Mouse (Mus musculus) limb, embryonic 10.5 days (tissue): Measurements from ENCODE around the gene Zfp169. TPM values are rescaled to one million over a fixed set of nuclear protein-coding genes. Genes with fewer than 3 reads are reported as not detected.
A peak's percentile ranks its signal among the peaks of the same experiment; 100 is the strongest.
"Not testable (repeated sequence)": the region's sequence is repeated elsewhere in the genome, so short reads cannot be mapped to it uniquely, and the experiment has no call there.

Experiments used
- DNase-seq: peaks from one replicate; pipeline ENCODE4 v3.0.0-alpha.2; 2017; ENCODE audit warnings: low spot score
- H3K27ac ChIP-seq: fragments of 300-500 bp; sonication (generic); 2 replicates; pipeline ENCODE4 v1.5.1; 2016; ENCODE audit warnings: mild to moderate bottlenecking
- H3K27me3 ChIP-seq: fragments of 300-500 bp; sonication (generic); 2 replicates; pipeline ENCODE4 v1.6.1; 2016; ENCODE audit warnings: low read depth, mild to moderate bottlenecking; ENCODE audit not compliant: poor library complexity, severe bottlenecking
- H3K36me3 ChIP-seq: fragments of 300-500 bp; sonication (generic); 2 replicates; pipeline ENCODE4 v1.6.1; 2016; ENCODE audit warnings: mild to moderate bottlenecking, moderate library complexity
- H3K4me1 ChIP-seq: fragments of 300-500 bp; sonication (generic); 2 replicates; pipeline ENCODE4 v1.6.1; 2016
- H3K4me3 ChIP-seq: fragments of 300-500 bp; sonication (generic); 2 replicates; pipeline ENCODE4 v1.5.1; 2016; ENCODE audit warnings: mild to moderate bottlenecking, moderate library complexity
- H3K9me3 ChIP-seq: fragments of 300-500 bp; sonication (generic); replicated peaks from 2 replicates; pipeline ENCODE4 v1.6.1; 2016; ENCODE audit warnings: mild to moderate bottlenecking
- WGBS: fragments of 180-500 bp; shearing (Covaris S2); methylation state at CpG from one replicate; pipeline ENCODE4 v1.1.7; 2016; 5-methylcytosine and 5-hydroxymethylcytosine counted together
- polyA plus RNA-seq: library from polyadenylated mRNA; unstranded; fragments of >200 nt; fragmentation: Nextera tagmentation; extraction: Ambion mirVana; gene quantifications from 2 replicates; pipeline ENCODE4 v1.2.1, GENCODE M21; 2016

The Zfp169 gene
- polyA plus RNA-seq, 1 experiment from 2014 or later, result 5.1 TPM

DNA sequence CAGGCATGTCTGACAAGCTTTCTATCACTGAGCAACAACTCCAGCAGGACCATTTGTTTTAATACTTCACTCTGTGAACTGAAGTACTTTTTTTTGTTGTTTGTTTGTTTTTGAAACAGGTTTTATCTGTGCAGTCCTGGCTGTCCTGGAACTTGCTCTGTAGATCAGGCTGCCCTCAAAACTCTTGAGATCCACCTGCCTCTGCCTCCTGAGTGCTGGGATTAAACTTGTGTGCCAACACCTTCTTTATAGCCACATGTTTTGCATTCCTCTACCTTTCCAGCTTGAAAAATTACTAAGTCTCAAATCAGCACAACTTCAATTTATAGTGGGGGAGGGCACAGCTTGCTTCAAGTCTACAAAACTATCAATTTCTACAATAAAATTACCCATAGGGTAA is 31.1 kb upstream of the Zfp169 start:
- H3K4me1 ChIP-seq, result peaks cover 18% of the 10 kb centered on the region
- no peaks in the 10 kb centered on the region for H3K9me3 ChIP-seq
- no peak for DNase-seq
- H3K27me3 ChIP-seq, result no peaks in the 10 kb centered on the region
- H3K27ac ChIP-seq, result no peak overlapping the region
- H3K4me3 ChIP-seq, result peak overlapping the region; percentile 81
- H3K36me3 ChIP-seq, result no peaks in the 10 kb centered on the region

DNA sequence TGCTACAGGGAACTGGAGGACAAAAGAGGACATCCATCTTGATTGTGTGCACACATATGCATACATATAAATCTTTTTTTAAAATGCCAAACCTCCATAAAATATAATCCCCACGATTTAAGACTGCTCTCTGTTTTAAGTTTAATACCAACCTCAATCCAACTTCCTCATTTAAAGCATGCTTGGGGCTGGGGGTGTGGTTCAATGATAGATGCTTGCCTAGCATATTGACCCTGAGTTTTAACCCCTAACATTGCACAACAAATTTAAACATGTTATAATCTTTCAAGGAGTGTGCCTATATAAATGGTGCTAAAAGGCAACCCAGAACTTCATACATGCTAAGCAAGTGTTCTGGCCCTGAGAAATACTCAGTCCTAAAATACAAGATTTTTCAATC is 27.2 kb upstream of the Zfp169 start:
- DNase-seq, result no peak
- no peak overlapping the region for H3K4me3 ChIP-seq
- no peak overlapping the region for H3K27ac ChIP-seq
- peaks cover 14% of the 10 kb centered on the region for H3K4me1 ChIP-seq
- 70% methylated on average over 1 of the region's 1 CpGs for WGBS
- H3K27me3 ChIP-seq, result no peaks in the 10 kb centered on the region
- H3K36me3 ChIP-seq, result peaks cover 28% of the 10 kb centered on the region
- H3K9me3 ChIP-seq, result no peaks in the 10 kb centered on the region

DNA sequence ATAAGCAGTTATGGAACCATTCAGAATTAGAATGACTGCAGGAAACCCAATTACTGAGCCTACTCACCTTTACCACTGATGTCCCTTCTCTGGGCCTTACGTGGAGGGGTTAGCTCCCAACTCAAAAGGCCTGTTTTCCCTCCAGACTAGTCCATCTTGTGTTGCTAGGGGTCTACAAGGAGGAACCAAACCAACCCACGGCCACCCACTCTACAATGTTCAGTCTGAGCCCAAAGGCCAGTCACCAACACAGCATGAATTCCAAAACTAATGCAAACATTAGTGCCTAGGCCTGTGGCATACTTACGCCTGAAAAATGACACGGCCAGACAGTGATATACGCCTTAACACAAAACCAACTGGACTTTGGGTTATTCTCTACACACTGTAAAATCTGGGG is 20.2 kb upstream of the Zfp169 start:
- DNase-seq, result no peak
- no peak overlapping the region for H3K4me3 ChIP-seq
- H3K27me3 ChIP-seq, result no peaks in the 10 kb centered on the region
- H3K4me1 ChIP-seq, result no peaks in the 10 kb centered on the region
- WGBS, result 86% methylated on average over 5 of the region's 5 CpGs
- H3K27ac ChIP-seq, result no peak overlapping the region
- no peaks in the 10 kb centered on the region for H3K9me3 ChIP-seq
- H3K36me3 ChIP-seq, result peaks cover 49% of the 10 kb centered on the region

DNA sequence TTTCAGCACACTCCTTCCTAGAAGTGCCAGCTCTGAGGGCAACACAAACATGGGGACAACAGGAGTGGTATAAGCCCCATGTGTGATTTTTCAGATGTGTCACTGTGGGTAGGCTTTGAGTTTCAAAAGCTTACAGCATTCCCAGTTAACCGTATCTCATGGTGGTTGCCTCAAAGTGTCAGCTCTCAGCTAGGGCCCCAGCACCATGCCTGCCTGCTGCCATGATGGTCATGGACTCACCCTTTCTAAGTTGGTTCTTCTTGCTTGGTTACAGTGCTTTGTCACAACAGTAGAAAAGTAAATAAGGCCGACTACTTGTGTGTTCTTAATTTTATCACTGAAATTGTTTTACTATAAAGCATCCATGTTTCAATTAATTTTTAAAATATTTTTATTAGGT is 18.2 kb upstream of the Zfp169 start:
- peaks cover 31% of the 10 kb centered on the region for H3K36me3 ChIP-seq
- H3K27me3 ChIP-seq, result no peaks in the 10 kb centered on the region
- no peaks in the 10 kb centered on the region for H3K9me3 ChIP-seq
- WGBS, result 83% methylated on average over 2 of the region's 2 CpGs
- H3K27ac ChIP-seq, result no peak overlapping the region
- H3K4me1 ChIP-seq, result no peaks in the 10 kb centered on the region
- H3K4me3 ChIP-seq, result no peak overlapping the region
- DNase-seq, result no peak

DNA sequence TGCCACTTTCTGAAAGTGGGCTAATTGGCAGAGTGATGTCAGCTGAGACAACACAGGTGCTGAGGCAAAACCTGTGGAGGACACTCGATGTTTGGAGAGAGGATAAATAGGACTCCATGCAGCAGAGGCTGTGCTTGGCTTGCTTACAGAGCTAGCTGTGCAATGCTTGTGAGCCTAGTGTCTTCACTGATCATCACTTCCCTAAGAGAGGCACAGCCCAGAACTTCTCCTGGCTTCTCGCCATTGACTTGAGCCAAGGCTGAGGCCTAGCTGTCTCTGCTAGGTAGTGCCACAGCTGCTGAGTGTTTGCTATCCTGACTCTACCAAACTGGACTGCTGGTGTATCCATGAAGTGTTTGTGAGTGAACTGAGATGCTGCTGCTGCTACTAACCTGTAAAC is 17.4 kb upstream of the Zfp169 start:
- Histone ChIP-seq H3K36me3 (peaks cover 24% of the 10 kb centered on the region), H3K4me1 (no peaks in the 10 kb centered on the region), H3K27me3 (no peaks in the 10 kb centered on the region), H3K27ac (no peak overlapping the region), H3K9me3 (no peaks in the 10 kb centered on the region), H3K4me3 (no peak overlapping the region)
- DNase-seq, result no peak
- WGBS, result 79% methylated on average over 2 of the region's 2 CpGs

DNA sequence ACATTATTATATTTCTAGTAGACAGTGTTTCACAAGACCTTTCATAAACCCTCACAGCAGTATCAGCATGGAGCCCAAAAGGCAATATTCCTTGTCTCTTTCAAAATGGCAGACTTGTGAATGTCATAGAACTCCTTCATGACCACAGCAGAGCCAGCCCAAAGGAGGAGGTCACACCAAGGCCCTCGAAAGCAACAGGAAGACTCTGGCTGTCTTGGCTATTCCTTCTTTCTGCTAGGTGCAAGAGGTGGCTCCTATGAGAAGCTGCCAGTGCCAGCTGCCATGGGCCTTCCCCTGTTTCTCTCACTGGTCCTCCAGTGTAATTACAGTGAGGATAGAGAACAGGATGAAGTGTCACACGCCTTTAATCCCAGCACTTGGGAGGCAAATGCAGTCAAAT is 15.8 kb upstream of the Zfp169 start:
- H3K27me3 ChIP-seq, result no peaks in the 10 kb centered on the region
- H3K36me3 ChIP-seq, result peaks cover 8% of the 10 kb centered on the region; the same call in 1 of the 2 replicates
- 47% methylated on average over 2 of the region's 2 CpGs for WGBS
- no peaks in the 10 kb centered on the region for H3K9me3 ChIP-seq
- no peaks in the 10 kb centered on the region for H3K4me1 ChIP-seq
- H3K27ac ChIP-seq, result no peak overlapping the region; the same call in 1 of the 2 replicates
- no peak overlapping the region for H3K4me3 ChIP-seq
- DNase-seq, result no peak

DNA sequence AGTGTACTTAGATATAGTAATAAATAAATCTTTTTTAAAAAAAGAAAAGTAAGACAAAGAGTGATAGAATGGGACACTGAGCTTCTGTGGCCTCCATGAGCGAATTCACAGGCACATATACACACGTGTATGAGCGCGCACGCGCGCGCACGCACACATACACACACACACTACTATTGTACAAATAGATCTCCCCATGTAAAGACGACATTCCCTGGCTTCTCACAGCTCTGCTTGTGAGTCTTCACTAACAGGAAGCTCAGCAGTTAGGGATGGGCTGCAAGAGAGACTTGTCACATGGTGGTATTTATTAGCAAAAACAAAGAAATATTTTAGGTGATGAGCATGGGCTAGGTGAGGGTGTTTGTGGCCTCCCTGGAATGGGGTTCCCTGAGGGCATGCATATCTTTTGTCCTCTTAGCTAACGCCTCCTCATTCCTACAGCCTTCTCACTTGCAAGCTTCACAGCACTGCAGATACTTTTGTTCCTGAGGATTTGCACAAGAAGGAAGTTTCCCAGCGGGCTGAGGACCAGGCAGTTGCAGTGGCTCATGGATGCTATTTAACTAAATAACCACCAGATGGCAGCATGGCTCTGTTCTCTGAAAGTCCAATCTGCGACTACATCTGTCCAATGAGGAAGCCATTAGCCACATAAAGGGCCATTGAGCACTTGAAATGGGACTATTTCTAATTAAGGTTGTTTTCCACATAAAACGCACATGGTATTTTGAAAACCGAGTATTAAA is 15.0 kb upstream of the Zfp169 start:
- Histone ChIP-seq H3K9me3 (no peaks in the 10 kb centered on the region), H3K4me1 (no peaks in the 10 kb centered on the region), H3K27ac (no peak overlapping the region), H3K27me3 (no peaks in the 10 kb centered on the region), H3K4me3 (no peak overlapping the region), H3K36me3 (0 out of 2 replicates have a peak, but pooled peaks cover under 1% of the 10 kb centered on the region)
- DNase-seq, result peak; percentile 64
- WGBS, result 53% methylated on average over 15 of the region's 15 CpGs

DNA sequence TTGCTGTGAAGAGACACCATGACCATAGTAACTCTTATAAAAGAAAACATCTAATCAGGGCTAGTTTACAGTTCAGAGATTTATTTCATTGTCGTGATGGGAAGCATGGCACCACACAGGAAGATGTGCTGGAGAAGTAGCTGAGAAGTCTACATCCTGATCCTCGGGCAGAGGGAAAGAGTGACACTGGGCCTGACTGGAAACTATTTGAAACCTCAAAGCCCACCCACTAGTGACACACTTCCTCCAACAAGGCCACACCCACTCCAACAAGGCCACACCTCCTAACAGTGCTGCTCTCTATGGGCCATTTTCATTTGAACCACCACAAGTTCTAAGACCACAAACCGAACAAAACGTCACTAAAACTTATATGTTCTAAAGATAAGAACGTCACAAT is 12.5 kb upstream of the Zfp169 start:
- H3K36me3 ChIP-seq, result no peaks in the 10 kb centered on the region
- H3K4me3 ChIP-seq, result no peak overlapping the region
- no peak for DNase-seq
- H3K9me3 ChIP-seq, result no peaks in the 10 kb centered on the region
- no peaks in the 10 kb centered on the region for H3K4me1 ChIP-seq
- no peaks in the 10 kb centered on the region for H3K27me3 ChIP-seq
- no peak overlapping the region for H3K27ac ChIP-seq
- 80% methylated on average over 5 of the region's 5 CpGs for WGBS

DNA sequence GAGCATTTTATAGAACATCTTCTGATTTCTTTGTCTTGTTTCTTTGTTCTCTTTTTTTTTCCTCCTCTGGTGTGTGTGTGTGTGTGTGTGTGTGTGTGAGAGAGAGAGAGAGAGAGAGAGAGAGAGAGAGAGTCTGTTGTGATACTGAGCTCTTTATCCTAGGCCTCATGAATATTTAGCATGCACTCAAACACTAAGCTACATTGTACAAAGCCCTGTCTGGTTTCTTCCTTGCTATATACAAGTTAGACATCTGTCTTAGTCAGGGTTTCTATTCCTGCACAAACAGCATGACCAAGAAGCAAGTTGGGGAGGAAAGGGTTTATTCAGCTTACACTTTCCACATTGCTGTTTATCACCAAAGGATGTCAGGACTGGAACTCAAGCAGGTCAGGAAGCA is 5.9 kb upstream of the Zfp169 start:
- not testable (repeated sequence) for DNase-seq, H3K4me3 ChIP-seq, H3K27ac ChIP-seq, H3K36me3 ChIP-seq, H3K9me3 ChIP-seq, H3K27me3 ChIP-seq, H3K4me1 ChIP-seq

DNA sequence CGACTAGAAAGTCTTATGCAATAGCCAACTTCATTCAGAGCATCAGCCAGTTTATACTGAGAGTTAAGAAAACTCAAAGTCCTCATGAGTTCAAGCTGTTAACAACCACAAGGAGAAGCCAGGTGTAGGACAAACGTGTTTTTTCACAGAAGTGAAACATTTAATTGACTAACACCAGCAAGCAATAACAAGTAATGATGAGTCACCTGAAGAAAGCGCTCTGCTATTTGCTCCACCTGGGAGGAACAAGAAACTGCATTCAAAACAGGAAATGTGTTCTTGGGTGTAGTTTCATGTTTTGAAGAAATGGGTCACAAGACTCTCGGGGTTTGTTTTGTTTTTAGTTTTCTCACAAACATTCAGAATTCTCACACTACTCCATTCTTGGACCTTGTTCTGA is 2.6 kb upstream of the Zfp169 start:
- no peaks in the 10 kb centered on the region for H3K27me3 ChIP-seq
- DNase-seq, result no peak
- no peak overlapping the region for H3K27ac ChIP-seq
- H3K36me3 ChIP-seq, result 0 out of 2 replicates have a peak, but pooled peaks cover 2% of the 10 kb centered on the region
- WGBS, result 88% methylated on average over 4 of the region's 4 CpGs
- H3K4me1 ChIP-seq, result peaks cover 10% of the 10 kb centered on the region
- no peak overlapping the region for H3K4me3 ChIP-seq
- no peaks in the 10 kb centered on the region for H3K9me3 ChIP-seq

DNA sequence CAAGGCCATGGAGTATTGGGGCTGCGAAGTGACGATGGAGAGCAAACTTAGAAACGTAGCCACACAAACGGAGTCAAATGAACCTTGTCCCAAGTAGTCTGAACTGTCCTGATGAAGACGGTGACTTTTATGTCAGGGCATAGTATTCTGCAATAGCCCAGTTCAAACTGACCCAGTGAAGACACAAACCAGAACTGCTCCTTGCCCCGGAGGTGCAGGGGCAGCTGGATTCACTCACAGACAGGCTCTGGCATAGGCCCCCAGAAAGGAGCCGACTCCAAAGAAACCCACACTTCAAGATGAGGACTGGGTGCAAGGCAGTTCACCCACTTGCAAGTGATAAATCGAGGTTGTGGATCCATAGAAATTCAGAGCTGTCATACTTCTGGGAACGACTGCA is 4.6 kb downstream of the Zfp169 start:
- Histone ChIP-seq H3K36me3 (peaks cover 28% of the 10 kb centered on the region), H3K9me3 (no peaks in the 10 kb centered on the region), H3K4me1 (peaks cover 10% of the 10 kb centered on the region), H3K27me3 (no peaks in the 10 kb centered on the region), H3K4me3 (no peak overlapping the region), H3K27ac (no peak overlapping the region)
- WGBS, result 87% methylated on average over 9 of the region's 9 CpGs
- no peak for DNase-seq

DNA sequence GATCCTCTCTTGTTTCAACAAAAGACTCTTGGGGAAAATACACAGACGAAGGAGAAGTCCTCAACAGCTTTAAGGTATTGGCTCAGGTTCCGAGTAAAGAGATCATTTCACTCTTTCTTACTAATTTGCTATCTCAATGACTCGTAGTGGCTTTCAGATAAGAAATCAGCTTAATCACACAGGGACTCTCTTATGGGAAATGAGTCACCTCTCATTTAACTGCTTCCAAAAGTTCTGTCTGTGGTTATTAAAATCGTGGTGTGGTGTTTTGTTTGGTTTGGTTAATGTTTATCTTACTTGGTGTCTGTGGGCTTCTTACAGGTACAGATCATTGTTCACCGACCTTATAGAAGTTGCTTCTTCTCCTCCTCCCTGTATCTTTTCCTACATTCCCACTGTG is 10.8 kb downstream of the Zfp169 start:
- H3K4me3 ChIP-seq, result no peak overlapping the region
- H3K9me3 ChIP-seq, result no peaks in the 10 kb centered on the region
- WGBS, result 93% methylated on average over 5 of the region's 5 CpGs
- H3K4me1 ChIP-seq, result peaks cover 15% of the 10 kb centered on the region
- no peaks in the 10 kb centered on the region for H3K27me3 ChIP-seq
- H3K36me3 ChIP-seq, result peaks cover 47% of the 10 kb centered on the region
- no peak for DNase-seq
- H3K27ac ChIP-seq, result no peak overlapping the region

DNA sequence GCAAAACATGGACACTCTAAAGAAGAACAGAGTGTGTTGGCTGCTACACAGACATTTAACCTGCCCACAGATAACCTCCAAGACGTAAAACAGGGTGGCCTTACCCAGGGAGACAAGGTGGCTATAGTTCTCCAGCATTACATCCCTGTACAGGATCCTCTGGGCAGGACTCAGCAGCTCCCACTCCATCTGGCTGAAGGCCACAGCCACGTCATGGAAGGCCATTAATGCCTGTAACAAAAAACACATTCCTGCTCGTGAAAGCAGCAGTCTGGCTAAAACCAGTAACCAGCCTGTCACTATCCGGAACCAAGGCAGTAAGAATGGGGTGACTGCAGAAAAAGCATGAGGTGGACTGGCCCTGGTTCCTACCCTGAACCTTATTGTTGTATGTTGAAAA is 14.6 kb downstream of the Zfp169 start:
- Histone ChIP-seq H3K9me3 (no peaks in the 10 kb centered on the region), H3K36me3 (peaks cover 42% of the 10 kb centered on the region), H3K27ac (peak overlapping the region; percentile 50; the same call in 1 of the 2 replicates), H3K27me3 (no peaks in the 10 kb centered on the region), H3K4me1 (peaks cover 15% of the 10 kb centered on the region), H3K4me3 (no peak overlapping the region)
- 63% methylated on average over 4 of the region's 4 CpGs for WGBS
- no peak for DNase-seq

DNA sequence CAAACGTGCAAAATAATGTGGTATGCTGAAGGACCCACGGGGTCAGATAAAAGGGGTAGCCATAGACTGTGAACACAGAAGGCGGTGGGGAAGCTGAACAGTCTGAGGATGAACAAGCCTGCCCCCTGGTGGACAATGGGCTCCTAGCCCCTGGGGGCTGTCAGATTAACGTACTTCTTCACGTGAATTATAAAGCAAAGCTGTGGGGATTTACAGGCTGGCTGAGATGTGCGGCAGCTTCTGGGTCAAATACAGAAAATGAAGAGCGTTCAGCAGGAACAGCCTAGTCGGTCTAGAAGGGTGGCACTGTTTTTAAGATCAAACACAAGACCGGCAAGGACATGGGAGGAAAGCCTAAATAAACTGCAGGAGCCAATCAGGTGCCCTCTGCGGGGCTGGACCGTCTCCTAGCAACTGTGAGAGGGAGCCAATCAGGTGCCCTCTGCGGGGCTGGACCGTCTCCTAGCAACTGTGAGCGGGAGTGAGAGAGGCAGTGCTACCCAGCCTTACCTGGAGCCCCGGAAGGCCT is 15.5 kb downstream of the Zfp169 start:
- no peaks in the 10 kb centered on the region for H3K9me3 ChIP-seq
- peak overlapping the region; percentile 40 for H3K4me3 ChIP-seq
- peaks cover 42% of the 10 kb centered on the region for H3K36me3 ChIP-seq
- peak overlapping the region; percentile 50; the same call in 1 of the 2 replicates for H3K27ac ChIP-seq
- no peaks in the 10 kb centered on the region for H3K27me3 ChIP-seq
- H3K4me1 ChIP-seq, result peaks cover 15% of the 10 kb centered on the region
- 9% methylated on average over 15 of the region's 15 CpGs for WGBS
- peak; percentile 80 for DNase-seq
